Mouse (Mus musculus) midbrain, embryonic 13.5 days (tissue): ENCODE data around the gene Gpr161. TPM values are rescaled to one million over a fixed set of nuclear protein-coding genes. Genes with fewer than 3 reads are reported as not detected.
"Not testable (repeated sequence)": the region's sequence is repeated elsewhere in the genome, so short reads cannot be mapped to it uniquely, and the experiment has no call there.

Experiments
- ATAC-seq: fragments of 200-750 bp; cut with Nextera tagmentation; 2 replicates; pipeline ENCODE4 v1.8.0; 2017; ENCODE audit warnings: mild to moderate bottlenecking, moderate TSS enrichment, moderate library complexity
- H3K27ac ChIP-seq: fragments of 300-500 bp; sonication (generic); 2 replicates; pipeline ENCODE4 v1.5.1; 2015; ENCODE audit warnings: inconsistent platforms, mild to moderate bottlenecking, moderate library complexity
- H3K27me3 ChIP-seq: fragments of 300-500 bp; sonication (generic); 2 replicates; pipeline ENCODE4 v1.6.1; 2015; ENCODE audit warnings: mild to moderate bottlenecking, inconsistent platforms
- H3K36me3 ChIP-seq: fragments of 300-500 bp; sonication (generic); 2 replicates; pipeline ENCODE4 v1.6.1; 2015; ENCODE audit warnings: mild to moderate bottlenecking, inconsistent platforms
- H3K4me1 ChIP-seq: fragments of 300-500 bp; sonication (generic); replicated peaks from 2 replicates; pipeline ENCODE4 v1.6.1; 2015; ENCODE audit warnings: inconsistent platforms
- H3K4me2 ChIP-seq: fragments of 300-500 bp; sonication (generic); replicated peaks from 2 replicates; pipeline ENCODE4 v1.6.1; 2015; ENCODE audit warnings: moderate library complexity, mild to moderate bottlenecking, inconsistent platforms
- H3K4me3 ChIP-seq: fragments of 300-500 bp; sonication (generic); replicated peaks from 2 replicates; pipeline ENCODE4 v1.5.1; 2015; ENCODE audit warnings: mild to moderate bottlenecking, inconsistent platforms
- H3K9ac ChIP-seq: fragments of 300-500 bp; sonication (generic); replicated peaks from 2 replicates; pipeline ENCODE4 v1.6.1; 2015; ENCODE audit warnings: mild to moderate bottlenecking, inconsistent platforms
- H3K9me3 ChIP-seq: fragments of 300-500 bp; sonication (generic); 2 replicates; pipeline ENCODE4 v1.6.1; 2016; ENCODE audit warnings: mild to moderate bottlenecking, inconsistent platforms
- WGBS: fragments of 180-500 bp; shearing (Covaris S2); methylation state at CpG from one replicate; pipeline ENCODE4 v1.1.7; 2015; 5-methylcytosine and 5-hydroxymethylcytosine counted together
- polyA plus RNA-seq: library from polyadenylated mRNA; unstranded; fragments of >200 nt; fragmentation: Nextera tagmentation; extraction: Ambion mirVana; gene quantifications from 2 replicates; pipeline ENCODE4 v1.2.1, GENCODE M21; 2015

Gene Gpr161
- polyA plus RNA-seq, 1 experiment from 2014 or later, result 4.4 TPM

GRCm38 (mm10) chr1:165321393-165321861 lies 25.8 kb downstream of the Gpr161 start:
- ATAC-seq, result no peak
- H3K4me1 ChIP-seq, result no peaks in the 10 kb centered on the region
- H3K27ac ChIP-seq, result no peak overlapping the region
- no peak overlapping the region for H3K4me2 ChIP-seq
- no peaks in the 10 kb centered on the region for H3K9me3 ChIP-seq
- H3K36me3 ChIP-seq, result peaks cover 81% of the 10 kb centered on the region
- no peak overlapping the region for H3K4me3 ChIP-seq
- no peaks in the 10 kb centered on the region for H3K27me3 ChIP-seq
- WGBS, result 96% methylated on average over 13 of the region's 13 CpGs
- H3K9ac ChIP-seq, result no peak overlapping the region

GRCm38 (mm10) chr1:165321891-165322290 lies 26.3 kb downstream of the Gpr161 start:
- H3K4me1 ChIP-seq, result no peaks in the 10 kb centered on the region
- ATAC-seq, result no peak
- H3K4me3 ChIP-seq, result no peak overlapping the region
- H3K27ac ChIP-seq, result no peak overlapping the region
- WGBS, result 94% methylated on average over 7 of the region's 7 CpGs
- no peaks in the 10 kb centered on the region for H3K9me3 ChIP-seq
- H3K4me2 ChIP-seq, result no peak overlapping the region
- H3K27me3 ChIP-seq, result no peaks in the 10 kb centered on the region
- no peak overlapping the region for H3K9ac ChIP-seq
- peaks cover 80% of the 10 kb centered on the region for H3K36me3 ChIP-seq

- Histone ChIP-seq H3K4me3 (no peak overlapping the region), H3K9me3 (no peaks in the 10 kb centered on the region), H3K4me1 (no peaks in the 10 kb centered on the region), H3K27me3 (no peaks in the 10 kb centered on the region), H3K36me3 (peaks cover 70% of the 10 kb centered on the region), H3K4me2 (no peak overlapping the region), H3K9ac (no peak overlapping the region), H3K27ac (no peak overlapping the region)
- 87% methylated on average over 7 of the region's 7 CpGs for WGBS
- ATAC-seq, result no peak
Observed at GRCm38 (mm10) chr1:165322934-165323333, 27.3 kb downstream of the Gpr161 start.

- no peak for ATAC-seq
- Histone ChIP-seq H3K4me2 (no peak overlapping the region), H3K27ac (no peak overlapping the region), H3K36me3 (peaks cover 36% of the 10 kb centered on the region), H3K4me3 (no peak overlapping the region), H3K9me3 (no peaks in the 10 kb centered on the region), H3K27me3 (no peaks in the 10 kb centered on the region), H3K9ac (no peak overlapping the region), H3K4me1 (no peaks in the 10 kb centered on the region)
- WGBS, result 87% methylated on average over 2 of the region's 2 CpGs
Observed at GRCm38 (mm10) chr1:165327370-165327769, 31.8 kb downstream of the Gpr161 start.

- H3K4me1 ChIP-seq, result no peaks in the 10 kb centered on the region
- no peak overlapping the region for H3K4me3 ChIP-seq
- H3K9ac ChIP-seq, result no peak overlapping the region
- ATAC-seq, result no peak
- no peak overlapping the region for H3K4me2 ChIP-seq
- H3K27ac ChIP-seq, result no peak overlapping the region
- WGBS, result 88% methylated on average over 5 of the region's 5 CpGs
- H3K9me3 ChIP-seq, result no peaks in the 10 kb centered on the region
- H3K27me3 ChIP-seq, result no peaks in the 10 kb centered on the region
- H3K36me3 ChIP-seq, result peaks cover 32% of the 10 kb centered on the region
Observed at GRCm38 (mm10) chr1:165327831-165328230, 32.2 kb downstream of the Gpr161 start.

GRCm38 (mm10) chr1:165328384-165329289 lies 33.0 kb downstream of the Gpr161 start:
- not testable (repeated sequence) for H3K27ac ChIP-seq, ATAC-seq
- 95% methylated on average over 17 of the region's 17 CpGs for WGBS

GRCm38 (mm10) chr1:165330859-165331258 lies 35.3 kb downstream of the Gpr161 start:
- ATAC-seq, result no peak
- Histone ChIP-seq H3K27ac (no peak overlapping the region), H3K36me3 (peaks cover 8% of the 10 kb centered on the region; the same call in 1 of the 2 replicates), H3K4me3 (no peak overlapping the region), H3K9ac (no peak overlapping the region), H3K9me3 (no peaks in the 10 kb centered on the region), H3K4me1 (no peaks in the 10 kb centered on the region), H3K27me3 (no peaks in the 10 kb centered on the region), H3K4me2 (no peak overlapping the region)

More at GRCm38 (mm10) chr1:165328384-165329289, 33.0 kb downstream of the Gpr161 start:
- not testable (repeated sequence) for H3K4me1 ChIP-seq, H3K27me3 ChIP-seq, H3K4me3 ChIP-seq, H3K9me3 ChIP-seq, H3K9ac ChIP-seq, H3K4me2 ChIP-seq
- peaks cover 24% of the 10 kb centered on the region for H3K36me3 ChIP-seq

GRCm38 (mm10) chr1:165332797-165333196 lies 37.2 kb downstream of the Gpr161 start:
- H3K27me3 ChIP-seq, result no peaks in the 10 kb centered on the region
- ATAC-seq, result no peak
- 94% methylated on average over 3 of the region's 3 CpGs for WGBS

GRCm38 (mm10) chr1:165342126-165342525 lies 46.5 kb downstream of the Gpr161 start:
- no peaks in the 10 kb centered on the region for H3K9me3 ChIP-seq
- peaks cover 3% of the 10 kb centered on the region; the same call in 1 of the 2 replicates for H3K36me3 ChIP-seq
- no peak overlapping the region for H3K4me2 ChIP-seq
- no peak overlapping the region for H3K9ac ChIP-seq
- no peak overlapping the region for H3K27ac ChIP-seq
- H3K4me3 ChIP-seq, result no peak overlapping the region
- no peak for ATAC-seq
- WGBS, result 75% methylated on average over 7 of the region's 7 CpGs
- no peaks in the 10 kb centered on the region for H3K27me3 ChIP-seq
- H3K4me1 ChIP-seq, result no peaks in the 10 kb centered on the region

More at GRCm38 (mm10) chr1:165332797-165333196, 37.2 kb downstream of the Gpr161 start:
- no peaks in the 10 kb centered on the region for H3K9me3 ChIP-seq
- H3K9ac ChIP-seq, result no peak overlapping the region
- no peaks in the 10 kb centered on the region for H3K4me1 ChIP-seq
- H3K27ac ChIP-seq, result no peak overlapping the region
- H3K4me2 ChIP-seq, result no peak overlapping the region
- peaks cover 13% of the 10 kb centered on the region for H3K36me3 ChIP-seq
- no peak overlapping the region for H3K4me3 ChIP-seq

GRCm38 (mm10) chr1:165344453-165344852 lies 48.9 kb downstream of the Gpr161 start:
- Histone ChIP-seq H3K27ac (no peak overlapping the region), H3K4me2 (no peak overlapping the region), H3K27me3 (no peaks in the 10 kb centered on the region), H3K9me3 (no peaks in the 10 kb centered on the region), H3K36me3 (no peaks in the 10 kb centered on the region), H3K4me1 (no peaks in the 10 kb centered on the region), H3K9ac (no peak overlapping the region), H3K4me3 (no peak overlapping the region)
- peak; percentile 62 for ATAC-seq
- 44% methylated on average over 4 of the region's 4 CpGs for WGBS

GRCm38 (mm10) chr1:165348627-165349026 lies 53.0 kb downstream of the Gpr161 start:
- Histone ChIP-seq H3K27ac (no peak overlapping the region), H3K27me3 (no peaks in the 10 kb centered on the region), H3K36me3 (peaks cover 15% of the 10 kb centered on the region), H3K9ac (no peak overlapping the region), H3K4me3 (no peak overlapping the region), H3K4me1 (no peaks in the 10 kb centered on the region), H3K9me3 (no peaks in the 10 kb centered on the region), H3K4me2 (no peak overlapping the region)
- no peak for ATAC-seq

- Histone ChIP-seq H3K27ac (no peak overlapping the region), H3K27me3 (no peaks in the 10 kb centered on the region), H3K4me2 (no peak overlapping the region), H3K4me1 (no peaks in the 10 kb centered on the region), H3K9ac (no peak overlapping the region), H3K9me3 (no peaks in the 10 kb centered on the region), H3K4me3 (no peak overlapping the region), H3K36me3 (peaks cover 3% of the 10 kb centered on the region; the same call in 1 of the 2 replicates)
- ATAC-seq, result no peak
- WGBS, result 77% methylated on average over 2 of the region's 2 CpGs
Observed at GRCm38 (mm10) chr1:165356347-165356746, 60.8 kb downstream of the Gpr161 start.
